Mouse (Mus musculus): ENCODE results near the gene Gm1113.

Gene Gm1113

GRCm38 (mm10) chr9:35529796-35530195 is 11.7 kb upstream of the Gm1113 start:
- in situ Hi-C loops (cut with MseI, MboI): no loop called here

- in situ Hi-C loops (cut with MseI, MboI): no loop called here
Observed at GRCm38 (mm10) chr9:35529141-35529540, 11.1 kb upstream of the Gm1113 start.

- in situ Hi-C loops (cut with MseI, MboI): no loop called here
Observed at GRCm38 (mm10) chr9:35523941-35524411, 5.9 kb upstream of the Gm1113 start.

- in situ Hi-C loops (cut with MseI, MboI): no loop called here
Observed at GRCm38 (mm10) chr9:35523541-35523940, 5.5 kb upstream of the Gm1113 start.

- in situ Hi-C loops (cut with MseI, MboI): no loop called here
Observed at GRCm38 (mm10) chr9:35522821-35523515, 4.9 kb upstream of the Gm1113 start.

GRCm38 (mm10) chr9:35522241-35522640 is 4.2 kb upstream of the Gm1113 start:
- in situ Hi-C loops (cut with MseI, MboI): no loop called here

GRCm38 (mm10) chr9:35520631-35521348 is 2.7 kb upstream of the Gm1113 start:
- in situ Hi-C loops (cut with MseI, MboI): no loop called here

- in situ Hi-C loops (cut with MseI, MboI): no loop called here
Observed at GRCm38 (mm10) chr9:35516711-35517110, 1.4 kb downstream of the Gm1113 start.

- in situ Hi-C loops (cut with MseI, MboI): no loop called here
Observed at GRCm38 (mm10) chr9:35516182-35516581, 1.9 kb downstream of the Gm1113 start.

GRCm38 (mm10) chr9:35513900-35514299 is 4.2 kb downstream of the Gm1113 start:
- in situ Hi-C loops (cut with MseI, MboI): no loop called here

- in situ Hi-C loops (cut with MseI, MboI): no loop called here
Observed at GRCm38 (mm10) chr9:35508234-35508633, 9.8 kb downstream of the Gm1113 start.

- in situ Hi-C loops (cut with MseI, MboI): no loop called here
Observed at GRCm38 (mm10) chr9:35502361-35503000, 15.6 kb downstream of the Gm1113 start.

GRCm38 (mm10) chr9:35499946-35500345 is 18.1 kb downstream of the Gm1113 start:
- in situ Hi-C loops (cut with MseI, MboI): no loop called here

GRCm38 (mm10) chr9:35495471-35495870 is 22.6 kb downstream of the Gm1113 start:
- in situ Hi-C loops (cut with MseI, MboI): no loop called here

- in situ Hi-C loops (cut with MseI, MboI): no loop called here
Observed at GRCm38 (mm10) chr9:35494937-35495336, 23.1 kb downstream of the Gm1113 start.

GRCm38 (mm10) chr9:35493733-35494092 is 24.4 kb downstream of the Gm1113 start:
- in situ Hi-C loops (cut with MseI, MboI): no loop called here

- in situ Hi-C loops (cut with MseI, MboI): no loop called here
Observed at GRCm38 (mm10) chr9:35493033-35493732, 24.9 kb downstream of the Gm1113 start.

GRCm38 (mm10) chr9:35491109-35491866 is 26.8 kb downstream of the Gm1113 start:
- in situ Hi-C loops (cut with MseI, MboI): no loop called here

- in situ Hi-C loops (cut with MseI, MboI): no loop called here
Observed at GRCm38 (mm10) chr9:35488496-35488895, 29.6 kb downstream of the Gm1113 start.

- in situ Hi-C loops (cut with MseI, MboI): no loop called here
Observed at GRCm38 (mm10) chr9:35486616-35487015, 31.5 kb downstream of the Gm1113 start.

GRCm38 (mm10) chr9:35483949-35484348 is 34.1 kb downstream of the Gm1113 start:
- in situ Hi-C loops (cut with MseI, MboI): no loop called here
